19 mouse cellular contexts compared by ENCODE assay signal in genomic region chr19:32234717-32235434, GRCm38 (mm10).
DNase-seq lines count a peak whose midpoint lies in the region; ATAC-seq and TF ChIP-seq lines count a peak whose summit lies in the region.
"Had no signal": no experiment of that assay in that cellular context is flagged by ENCODE, and none has a peak within 500 bp of the region (broad histone marks: within the 10 kb centered on the region; RNA-seq: fewer than 3 reads in every experiment).

No protein-coding gene starts in this region.

- no peaks in the 10 kb centered on the region for H3K27me3 ChIP-seq in liver, embryonic 14.5 days (ENCODE audit: control insufficient read depth, insufficient read depth, low read length)
- H3K27me3 ChIP-seq: forebrain, embryonic 13.5 days; neural tube, embryonic 12.5 days; Patski had no signal

- H3K36me3 ChIP-seq in liver, embryonic 14.5 days (replicated peaks; ENCODE audit: control insufficient read depth, insufficient read depth, low read depth) = peaks cover 11% of the 10 kb centered on the region
- H3K36me3 ChIP-seq: heart, embryonic 10.5 days; neural tube, embryonic 12.5 days had no signal

- H3K27ac ChIP-seq in liver, embryonic 14.5 days = no peak overlapping the region; the same call in none of the 2 replicates
- H3K27ac ChIP-seq: forebrain, embryonic 13.5 days; heart, embryonic 10.5 days; hindbrain, embryonic 14.5 days; neural tube, embryonic 12.5 days; stomach, postnatal 0 days had no signal

- no peak overlapping the region; a peak in 1 of 4 replicates for H3K4me3 ChIP-seq in liver, embryonic 14.5 days (ENCODE audit: insufficient read depth in 1 of 2, low read depth in 2 of 2, low read length in 2 of 2)
- H3K4me3 ChIP-seq: forebrain, embryonic 13.5 days; heart, embryonic 10.5 days; neural tube, embryonic 12.5 days had no signal

- peak overlapping the region; percentile 89 for H3K4me2 ChIP-seq in liver, embryonic 14.5 days (ENCODE audit: low read depth)
- H3K4me2 ChIP-seq: forebrain, embryonic 13.5 days; hindbrain, embryonic 14.5 days; neural tube, embryonic 12.5 days had no signal

- H3K9me3 ChIP-seq in liver, embryonic 14.5 days (ENCODE audit: control insufficient read depth, low read length) = no peaks in the 10 kb centered on the region
- H3K9me3 ChIP-seq: forebrain, embryonic 13.5 days; heart, embryonic 10.5 days; neural tube, embryonic 12.5 days had no signal

- peaks cover 32 to 35% of the 10 kb centered on the region in 2 experiments for H3K4me1 ChIP-seq in liver, embryonic 14.5 days (replicated peaks; ENCODE audit: control insufficient read depth in 2 of 2, insufficient read depth in 2 of 2, low read length in 1 of 2)
- H3K4me1 ChIP-seq: forebrain, embryonic 13.5 days; neural tube, embryonic 12.5 days had no signal

- TF ChIP-seq EP300 in liver, embryonic 14.5 days (IDR thresholded peaks at IDR 0.05; ENCODE audit: low read depth) = no peak

- H3K9ac ChIP-seq in liver, embryonic 14.5 days (replicated peaks) = peak overlapping the region; percentile 34; the same call in 1 of the 2 replicates
- H3K9ac ChIP-seq: forebrain, embryonic 13.5 days; hindbrain, embryonic 14.5 days; neural tube, embryonic 12.5 days had no signal

- no peak for TF ChIP-seq CTCF in liver, embryonic 14.5 days (IDR thresholded peaks at IDR 0.05; ENCODE audit: low read depth)

- ATAC-seq in activated CD4-positive, CD25-positive, alpha-beta regulatory T cell, adult 4 months = peak; percentile 52
- ATAC-seq in liver, embryonic 14.5 days (ENCODE audit: insufficient read depth) = no peak
- ATAC-seq: forebrain, embryonic 13.5 days; lung, postnatal 0 days; Patski had no signal

- DNase-seq in gastrocnemius, postnatal 25 days = peak; percentile 2
- DNase-seq in gastrocnemius, postnatal 10 days = no peak
- DNase-seq in induced T-regulatory cell, adult 2 months (ENCODE audit: low read depth) = peak; percentile 56
- no peak for DNase-seq in liver, embryonic 14.5 days (ENCODE audit: low read depth in 3 of 3, low spot score in 3 of 3)
- no peak for DNase-seq in testis, postnatal 10 days (ENCODE audit: low spot score)
- DNase-seq in urinary bladder, postnatal 10 days (ENCODE audit: low spot score) = no peak
- DNase-seq in kidney, adult 8-10 months = no peak
- DNase-seq: cerebellum, postnatal 14 days; kidney, adult 2 months; left cerebral cortex, postnatal 4 days; thymus, postnatal 14 days had no signal

- WGBS in liver, embryonic 14.5 days (ENCODE audit: insufficient replicate concordance) = 51% methylated on average over 6 of the region's 6 CpGs

Comparison
In these comparisons a context has a peak if more than half of its experiments do, and no peak if none do; other contexts are left out.
1. DNase-seq: peak in gastrocnemius, postnatal 25 days (single experiment) and induced T-regulatory cell, adult 2 months (single experiment); none in gastrocnemius, postnatal 10 days (single experiment), liver, embryonic 14.5 days (0 of 3), testis, postnatal 10 days (single experiment), urinary bladder, postnatal 10 days (single experiment) and kidney, adult 8-10 months (0 of 2).